Comparison of ENCODE assay signal across 9 mouse cellular contexts in genomic region chr11:55078502-55078901, GRCm38 (mm10). TPM values are rescaled to one million over a fixed set of nuclear protein-coding genes. Genes with fewer than 3 reads are reported as not detected.
DNase-seq lines count a peak whose midpoint lies in the region; ATAC-seq and TF ChIP-seq lines count a peak whose summit lies in the region.
"Had no signal": no experiment of that assay in that cellular context is flagged by ENCODE, and none has a peak within 500 bp of the region (broad histone marks: within the 10 kb centered on the region; RNA-seq: fewer than 3 reads in every experiment).

No protein-coding gene starts in this region.

- no peak for ATAC-seq in lung, embryonic 15.5 days (ENCODE audit: borderline replicate concordance, extremely low read depth, low FRiP score, low TSS enrichment)
- no peak for ATAC-seq in forebrain, embryonic 12.5 days (ENCODE audit: low FRiP score)
- no peak for ATAC-seq in liver, embryonic 12.5 days
- ATAC-seq in erythroid progenitor cell, adult 5-6 weeks (replicated peaks; ENCODE audit: low FRiP score, poor library complexity, severe bottlenecking) = no peak

- TF ChIP-seq POLR2A in thymus, adult 2 months (IDR thresholded peaks at IDR 0.05; ENCODE audit: control insufficient read depth, extremely low read depth, insufficient read depth, low read length, poor library complexity) = no peak

- 58% methylated on average over 3 of the region's 3 CpGs for WGBS in lung, embryonic 15.5 days
- 60% methylated on average over 3 of the region's 3 CpGs for WGBS in forebrain, embryonic 12.5 days
- WGBS in liver, embryonic 12.5 days (ENCODE audit: insufficient replicate concordance) = 40% methylated on average over 3 of the region's 3 CpGs
- 35% methylated on average over 3 of the region's 3 CpGs for WGBS in thymus, adult 2 months

- peak overlapping the region; percentile 92; the same call in 1 of the 2 replicates for H3K4me2 ChIP-seq in lung, embryonic 15.5 days
- H3K4me2 ChIP-seq in forebrain, embryonic 12.5 days = peak overlapping the region; percentile 96; the same call in 1 of the 2 replicates
- H3K4me2 ChIP-seq in liver, embryonic 12.5 days = peak overlapping the region; percentile 87

- H3K9ac ChIP-seq in lung, embryonic 15.5 days = no peak overlapping the region
- H3K9ac ChIP-seq in forebrain, embryonic 12.5 days = no peak overlapping the region
- no peak overlapping the region for H3K9ac ChIP-seq in liver, embryonic 12.5 days

- no peak for DNase-seq in lung, postnatal 10 days
- no peak for DNase-seq in thymus, adult 2 months
- no peak for DNase-seq in MN1 (ENCODE audit: low spot score)
- DNase-seq in layer of hippocampus, postnatal 25 days (ENCODE audit: extremely low spot score in 1 of 2, low spot score in 1 of 2) = no peak

- H3K36me3 ChIP-seq in lung, embryonic 15.5 days = no peaks in the 10 kb centered on the region
- H3K36me3 ChIP-seq in forebrain, embryonic 12.5 days (replicated peaks) = no peaks in the 10 kb centered on the region
- no peaks in the 10 kb centered on the region for H3K36me3 ChIP-seq in liver, embryonic 12.5 days
- no peaks in the 10 kb centered on the region for H3K36me3 ChIP-seq in thymus, adult 2 months (ENCODE audit: control insufficient read depth, insufficient read depth, low read length)

- H3K4me3 ChIP-seq in lung, embryonic 15.5 days = no peak overlapping the region
- H3K4me3 ChIP-seq in forebrain, embryonic 12.5 days (replicated peaks) = no peak overlapping the region
- H3K4me3 ChIP-seq in liver, embryonic 12.5 days = no peak overlapping the region
- H3K4me3 ChIP-seq in thymus, adult 2 months (ENCODE audit: control insufficient read depth, insufficient read depth, low read length) = no peak overlapping the region

- no peak overlapping the region for H3K27ac ChIP-seq in lung, embryonic 15.5 days
- H3K27ac ChIP-seq in forebrain, embryonic 12.5 days = no peak overlapping the region
- H3K27ac ChIP-seq in liver, embryonic 12.5 days = no peak overlapping the region
- peak overlapping the region; percentile 66 for H3K27ac ChIP-seq in thymus, adult 2 months (ENCODE audit: control insufficient read depth, insufficient read depth, low read length)

- H3K4me1 ChIP-seq in lung, embryonic 15.5 days = peaks cover 19% of the 10 kb centered on the region
- peaks cover 15% of the 10 kb centered on the region for H3K4me1 ChIP-seq in forebrain, embryonic 12.5 days
- peaks cover 23% of the 10 kb centered on the region for H3K4me1 ChIP-seq in liver, embryonic 12.5 days
- peaks cover 23% of the 10 kb centered on the region for H3K4me1 ChIP-seq in thymus, adult 2 months (replicated peaks; ENCODE audit: control insufficient read depth, insufficient read depth, low read length)

- no peak for TF ChIP-seq CTCF in thymus, adult 2 months (IDR thresholded peaks at IDR 0.05; ENCODE audit: borderline replicate concordance, control insufficient read depth, extremely low read depth, insufficient read depth, low read length, poor library complexity)

- no peaks in the 10 kb centered on the region for H3K27me3 ChIP-seq in lung, embryonic 15.5 days
- H3K27me3 ChIP-seq in forebrain, embryonic 12.5 days = peaks cover 36% of the 10 kb centered on the region
- H3K27me3 ChIP-seq in liver, embryonic 12.5 days (replicated peaks) = peaks cover 8% of the 10 kb centered on the region; the same call in 1 of the 2 replicates
- no peaks in the 10 kb centered on the region for H3K27me3 ChIP-seq in thymus, adult 2 months (ENCODE audit: control insufficient read depth, insufficient read depth, low read length)

- no peaks in the 10 kb centered on the region for H3K9me3 ChIP-seq in lung, embryonic 15.5 days
- no peaks in the 10 kb centered on the region for H3K9me3 ChIP-seq in forebrain, embryonic 12.5 days
- no peaks in the 10 kb centered on the region for H3K9me3 ChIP-seq in liver, embryonic 12.5 days (replicated peaks)

RNA-seq across cellular contexts. Expression of gene Ccdc69, which starts 0.6 kb away (rescaled TPM):
- 2.9 and 3.8 TPM in 2 replicates for polyA plus RNA-seq in lung, embryonic 15.5 days (2015; fragmentation: Nextera tagmentation; extraction: Ambion mirVana)
- polyA plus RNA-seq in forebrain, embryonic 12.5 days (2016; fragmentation: Nextera tagmentation; extraction: Ambion mirVana) = 0.13 and 0.42 TPM in 2 replicates
- polyA plus RNA-seq in liver, embryonic 12.5 days (2016; fragmentation: Nextera tagmentation; extraction: Ambion mirVana) = 1.0 and 1.2 TPM in 2 replicates
- polyA plus RNA-seq in thymus, adult 2 months (2012; rRNA removed) = 13.9 and 16.5 TPM in 2 replicates
- 7.1 and 7.2 TPM in 2 replicates for total RNA-seq in erythroid progenitor cell, adult 5-6 weeks (2015; ENCODE audit: low replicate concordance)
- total RNA-seq in erythroid progenitor cell, adult 5-6 weeks (2017; ENCODE audit: low replicate concordance) = 1.5 and 2.1 TPM in 2 replicates
- under 1 TPM; 0.37 to 0.52 TPM for total RNA-seq in layer of hippocampus, postnatal 25 days (2021)
- polyA plus RNA-seq: erythroblast, embryonic 14.5 days had no signal

RNA-seq across cellular contexts. Expression of gene Gm2a, which starts 19.4 kb away (rescaled TPM):
- polyA plus RNA-seq in lung, embryonic 15.5 days (2015; fragmentation: Nextera tagmentation; extraction: Ambion mirVana) = 18.4 and 21.3 TPM in 2 replicates
- 10.6 and 11.5 TPM in 2 replicates for polyA plus RNA-seq in forebrain, embryonic 12.5 days (2016; fragmentation: Nextera tagmentation; extraction: Ambion mirVana)
- polyA plus RNA-seq in liver, embryonic 12.5 days (2016; fragmentation: Nextera tagmentation; extraction: Ambion mirVana) = 10.7 and 11.4 TPM in 2 replicates
- 37.2 and 39.9 TPM in 2 replicates for polyA plus RNA-seq in thymus, adult 2 months (2012; rRNA removed)
- total RNA-seq in erythroid progenitor cell, adult 5-6 weeks (2015; ENCODE audit: low replicate concordance) = 26.4 and 26.7 TPM in 2 replicates
- total RNA-seq in erythroid progenitor cell, adult 5-6 weeks (2017; ENCODE audit: low replicate concordance) = 10.9 and 13.8 TPM in 2 replicates
- total RNA-seq in layer of hippocampus, postnatal 25 days (2021) = 10 to 100 TPM; 38.7 to 42.5 TPM

RNA-seq across cellular contexts. Expression of gene Anxa6, which starts 45.3 kb away (rescaled TPM):
- polyA plus RNA-seq in lung, embryonic 15.5 days (2015; fragmentation: Nextera tagmentation; extraction: Ambion mirVana) = 422 and 428 TPM in 2 replicates
- polyA plus RNA-seq in forebrain, embryonic 12.5 days (2016; fragmentation: Nextera tagmentation; extraction: Ambion mirVana) = 46.6 and 59.1 TPM in 2 replicates
- polyA plus RNA-seq in liver, embryonic 12.5 days (2016; fragmentation: Nextera tagmentation; extraction: Ambion mirVana) = 52.9 and 54.7 TPM in 2 replicates
- polyA plus RNA-seq in thymus, adult 2 months (2012; rRNA removed) = 121 and 130 TPM in 2 replicates
- total RNA-seq in erythroid progenitor cell, adult 5-6 weeks (2015; ENCODE audit: low replicate concordance) = 12.3 and 15.1 TPM in 2 replicates
- total RNA-seq in erythroid progenitor cell, adult 5-6 weeks (2017; ENCODE audit: low replicate concordance) = 14.6 and 16.3 TPM in 2 replicates
- total RNA-seq in layer of hippocampus, postnatal 25 days (2021) = 10 to 100 TPM; 95.7 to 97.1 TPM
